Mouse (Mus musculus) G1E (cell line): ENCODE results near the gene Tshz2.

ENCODE experiments used
- CTCF ChIP-seq: IDR thresholded peaks from 2 replicates; pipeline ENCODE4 v1.5.1; 2012; ENCODE audit warnings: low read depth, low read length, inconsistent platforms, mixed read lengths
- GATA1 ChIP-seq: IDR thresholded peaks from 2 replicates; pipeline ENCODE4 v1.6.1; 2012; ENCODE audit warnings: borderline replicate concordance, low read length, inconsistent platforms, mixed read lengths
- GATA2 ChIP-seq: IDR thresholded peaks from 2 replicates; pipeline ENCODE4 v1.6.1; 2012; ENCODE audit warnings: low read depth, low read length, inconsistent platforms, borderline replicate concordance
- POLR2AphosphoS5 ChIP-seq: IDR thresholded peaks from 2 replicates; pipeline ENCODE4 v1.6.1; 2012; ENCODE audit warnings: low read depth, low read length, inconsistent platforms; ENCODE audit not compliant: insufficient replicate concordance
- TAL1 ChIP-seq: conservative IDR thresholded peaks from 2 replicates; pipeline ENCODE4 v1.6.1; 2012; ENCODE audit warnings: low read depth, low read length, inconsistent platforms, mixed read lengths

GRCm38 (mm10) chr2:169653282-169653681, 20.5 kb downstream of the Tshz2 start:
- TF ChIP-seq GATA1, result no peak
- TF ChIP-seq CTCF, result no peak
- no peak for TF ChIP-seq POLR2AphosphoS5
- TF ChIP-seq TAL1, result no peak
- no peak for TF ChIP-seq GATA2
